Mouse (Mus musculus): Measurements from ENCODE around the gene Olfr986. TPM values are rescaled to one million over a fixed set of nuclear protein-coding genes. Genes with fewer than 3 reads are reported as not detected.
"Not testable (repeated sequence)": the region's sequence is repeated elsewhere in the genome, so short reads cannot be mapped to it uniquely, and the experiment has no call there.

Gene Olfr986
- not detected for total RNA-seq (2021)
- long read RNA-seq, result 0 reads

DNA sequence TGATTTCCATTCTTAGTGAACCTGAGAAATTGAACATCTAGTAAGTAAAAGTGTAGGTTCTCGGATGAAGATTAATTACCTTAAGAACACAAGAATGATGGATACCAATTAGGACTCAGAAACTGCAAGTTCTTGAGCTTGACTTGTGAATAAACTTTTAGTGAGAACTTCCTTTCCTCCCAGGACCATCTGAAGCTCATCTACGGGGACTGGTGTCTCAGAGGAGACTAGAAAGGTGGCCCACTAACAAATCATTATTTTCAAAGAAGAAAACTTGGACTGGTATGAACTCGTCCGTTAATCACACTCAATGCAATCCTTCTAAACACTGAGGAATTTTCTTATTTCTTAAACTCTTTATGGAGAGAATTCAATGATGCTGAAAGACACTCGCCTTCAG lies at the start of gene Olfr986:
Olfr986 (plus strand) TSS at position 301 of the 400 bp plus-strand sequence.
- DNase-seq (ENCODE audit: low spot score in 2 of 2), result no peak

DNA sequence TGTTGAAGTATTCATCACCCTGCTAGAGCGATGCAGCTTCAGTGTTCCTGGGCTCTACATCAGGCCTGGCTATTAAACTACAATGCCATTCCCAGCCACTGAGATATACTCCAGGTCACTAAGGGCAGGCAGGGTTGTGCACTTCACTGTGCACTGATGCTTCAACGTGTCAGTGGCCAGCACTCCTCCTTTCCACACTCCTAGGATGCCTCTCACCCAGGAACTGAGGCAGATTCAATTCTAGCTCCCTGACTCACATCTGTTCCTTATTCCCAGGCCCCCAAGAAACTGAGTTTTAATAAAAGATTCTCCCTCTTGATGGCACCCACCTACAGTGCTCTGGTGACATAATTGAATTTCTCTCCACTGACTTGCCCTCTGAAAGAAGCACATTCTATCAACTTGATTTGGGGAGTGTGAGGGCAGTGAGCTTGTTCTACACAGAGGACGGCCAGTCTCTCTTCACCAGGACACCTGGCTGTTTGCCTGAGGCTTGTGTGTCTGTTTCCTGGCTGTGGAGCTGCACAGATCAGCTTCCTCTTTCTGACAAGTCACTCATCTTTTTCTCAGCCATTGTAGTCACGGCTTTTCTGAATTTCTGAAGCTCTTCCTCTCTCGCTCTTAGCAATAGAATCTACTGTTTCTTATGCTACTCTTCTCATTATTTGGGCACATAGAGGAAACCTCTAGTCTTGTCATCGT lies 43.6 kb upstream of the Olfr986 start:
- no peak for DNase-seq (ENCODE audit: low spot score in 2 of 2)

DNA sequence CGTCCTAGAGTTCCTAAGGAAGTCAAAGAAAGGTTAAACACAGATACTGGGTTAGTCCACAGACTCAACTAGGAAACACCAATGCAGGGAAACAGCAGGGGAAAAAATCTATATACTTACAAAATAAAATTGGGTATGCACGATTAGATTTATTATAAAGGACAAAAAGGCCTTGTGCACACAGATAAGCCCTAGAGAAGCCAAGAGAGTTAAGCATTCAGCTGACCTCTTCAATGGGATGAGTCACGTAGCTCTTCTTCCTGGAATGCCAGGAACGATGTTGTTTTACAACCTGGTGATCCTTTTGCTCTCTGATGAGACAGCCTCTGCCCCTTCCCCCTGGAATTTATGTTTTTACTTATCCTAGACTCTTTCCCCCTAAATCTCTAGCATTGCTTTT lies 41.2 kb upstream of the Olfr986 start:
- DNase-seq (ENCODE audit: low spot score in 2 of 2), result no peak

DNA sequence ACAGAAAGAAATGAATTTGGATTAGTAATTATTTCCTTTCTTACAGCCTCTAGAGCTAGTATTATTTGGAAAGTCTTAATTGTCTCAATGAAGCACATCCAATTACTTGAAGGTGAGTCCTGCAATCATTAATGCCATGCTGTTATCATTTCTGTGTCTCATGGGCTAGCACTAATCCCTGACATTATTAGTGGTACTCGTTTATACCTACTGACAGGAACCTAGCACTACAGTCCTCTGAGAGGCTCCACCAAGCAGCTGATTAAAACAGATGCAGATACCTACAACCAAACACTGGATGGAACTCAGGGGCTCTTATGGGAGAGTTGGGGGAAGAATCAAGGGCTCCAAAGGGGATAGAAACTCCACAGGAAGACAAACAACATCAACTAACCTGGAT lies 39.2 kb upstream of the Olfr986 start:
- no peak for DNase-seq (ENCODE audit: low spot score in 2 of 2)

DNA sequence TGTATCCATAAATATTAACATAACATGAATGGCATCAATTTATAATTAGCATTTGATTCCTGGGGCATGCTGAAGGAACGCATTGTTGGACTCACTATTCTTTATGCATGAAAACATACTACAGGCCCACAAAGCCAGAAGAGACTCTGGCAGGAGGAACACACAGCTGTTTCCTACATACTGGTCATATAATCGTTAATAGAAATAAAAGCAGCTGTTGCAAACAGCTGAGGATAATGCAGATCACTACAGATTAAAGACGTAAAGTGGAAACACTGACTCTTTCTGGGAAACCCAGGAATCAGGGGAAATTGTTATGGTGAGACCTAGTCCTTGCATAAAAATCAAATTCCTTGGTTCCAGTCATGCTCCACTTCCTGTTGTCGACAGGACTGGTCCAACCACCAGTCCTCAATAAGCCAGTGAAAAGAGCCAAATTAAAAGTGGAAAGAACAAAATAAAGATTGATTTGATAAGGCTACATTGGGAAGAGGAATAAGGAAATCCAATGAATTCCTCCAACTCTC lies 25.5 kb upstream of the Olfr986 start:
- DNase-seq (ENCODE audit: low spot score in 2 of 2), result no peak

DNA sequence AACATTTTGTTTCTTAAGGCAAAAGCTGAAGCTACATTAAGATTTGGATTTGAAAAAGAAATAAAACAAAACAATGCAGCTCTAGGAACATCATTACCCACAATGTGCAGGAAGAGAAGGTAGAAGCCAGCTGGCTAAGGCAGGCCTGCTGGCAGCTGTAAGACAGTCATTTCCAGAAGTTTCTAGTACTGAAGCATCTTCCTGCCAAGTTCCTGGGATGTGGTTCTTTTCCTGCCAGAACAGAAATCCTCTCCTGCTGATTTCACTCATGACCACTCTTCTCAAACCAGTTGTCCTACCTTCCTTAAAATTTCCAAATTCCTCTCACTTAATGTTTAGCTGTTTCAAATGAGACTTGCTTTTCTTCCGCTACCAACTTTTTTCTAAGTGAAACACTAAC lies 14.3 kb upstream of the Olfr986 start:
- no peak for DNase-seq (ENCODE audit: low spot score in 2 of 2)

DNA sequence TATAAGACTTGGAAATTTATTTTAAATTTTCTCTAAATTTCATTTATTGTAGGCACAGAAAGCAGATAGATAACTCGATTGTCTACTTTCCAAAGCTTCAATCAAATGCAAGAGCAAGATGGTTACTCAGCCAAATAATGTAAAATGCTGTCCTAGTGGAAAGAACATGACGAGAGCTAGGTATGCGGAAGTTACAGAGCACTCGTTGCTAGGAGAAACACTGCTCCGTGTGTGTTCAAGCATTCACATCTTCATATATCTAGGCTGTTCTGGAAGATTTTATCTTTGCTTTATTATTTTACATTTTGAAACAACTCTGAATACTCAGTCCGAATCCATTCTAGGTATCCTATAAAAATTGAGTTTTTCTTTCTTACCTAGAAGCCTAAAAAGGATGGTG lies 3.7 kb upstream of the Olfr986 start:
- DNase-seq (ENCODE audit: low spot score in 2 of 2), result no peak

DNA sequence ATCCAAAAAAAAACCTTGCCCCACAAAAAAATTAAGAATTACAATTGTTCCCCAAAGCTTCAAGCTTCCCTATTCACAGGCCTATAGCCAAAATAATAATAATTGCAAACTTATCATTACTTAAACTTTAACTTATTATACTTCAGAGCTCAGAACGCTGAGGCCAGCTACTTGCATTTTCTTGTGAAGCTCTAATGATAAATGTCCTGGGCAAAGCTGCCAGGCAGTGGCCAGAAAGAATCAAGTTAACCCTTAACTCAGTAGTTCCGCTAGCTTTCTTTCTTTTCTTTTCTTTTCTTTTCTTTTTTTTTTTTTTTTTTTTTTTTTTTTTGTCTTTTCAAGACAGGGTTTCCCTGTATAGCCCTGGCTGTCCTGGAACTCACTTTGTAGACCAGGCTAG lies 4.4 kb downstream of the Olfr986 start:
- DNase-seq (ENCODE audit: low spot score in 2 of 2), result not testable (repeated sequence)

DNA sequence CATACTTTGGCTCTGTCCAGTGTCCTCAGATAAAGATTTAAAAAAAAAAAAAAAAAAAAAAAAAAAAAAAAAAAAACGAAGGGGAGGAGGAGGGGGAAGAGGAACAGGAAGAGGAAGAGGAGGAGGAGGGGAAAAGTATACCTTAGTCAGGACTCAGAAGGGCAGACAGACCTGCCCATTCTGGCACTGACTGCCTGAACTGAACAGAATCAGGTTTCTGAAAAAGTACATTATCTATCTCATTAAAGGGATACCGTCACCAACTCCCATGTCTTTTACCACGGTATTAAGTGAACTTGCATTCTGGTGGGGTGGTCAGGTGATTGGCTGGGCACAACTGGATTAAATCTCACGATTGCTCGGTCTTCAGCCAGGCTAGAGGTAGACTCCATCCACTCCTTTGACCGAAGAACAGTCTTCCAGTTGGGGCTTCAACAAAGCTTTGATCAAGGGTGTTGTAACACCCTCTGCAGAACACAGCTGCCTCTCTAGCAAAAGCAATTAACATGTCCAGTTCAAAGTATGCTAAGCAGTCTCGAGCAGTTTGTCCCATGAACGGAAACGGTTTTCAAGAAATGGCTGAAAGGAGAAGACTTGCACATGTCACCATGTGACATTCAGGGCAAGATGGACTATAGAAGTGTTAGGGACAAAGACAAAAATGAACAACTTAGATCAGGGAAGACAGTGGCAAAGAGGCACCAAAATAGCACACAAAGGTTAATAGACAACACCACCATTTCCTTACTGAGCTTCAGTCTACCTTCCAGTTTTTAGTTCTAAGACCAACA lies 10.6 kb downstream of the Olfr986 start:
- no peak for DNase-seq (ENCODE audit: low spot score in 2 of 2)

DNA sequence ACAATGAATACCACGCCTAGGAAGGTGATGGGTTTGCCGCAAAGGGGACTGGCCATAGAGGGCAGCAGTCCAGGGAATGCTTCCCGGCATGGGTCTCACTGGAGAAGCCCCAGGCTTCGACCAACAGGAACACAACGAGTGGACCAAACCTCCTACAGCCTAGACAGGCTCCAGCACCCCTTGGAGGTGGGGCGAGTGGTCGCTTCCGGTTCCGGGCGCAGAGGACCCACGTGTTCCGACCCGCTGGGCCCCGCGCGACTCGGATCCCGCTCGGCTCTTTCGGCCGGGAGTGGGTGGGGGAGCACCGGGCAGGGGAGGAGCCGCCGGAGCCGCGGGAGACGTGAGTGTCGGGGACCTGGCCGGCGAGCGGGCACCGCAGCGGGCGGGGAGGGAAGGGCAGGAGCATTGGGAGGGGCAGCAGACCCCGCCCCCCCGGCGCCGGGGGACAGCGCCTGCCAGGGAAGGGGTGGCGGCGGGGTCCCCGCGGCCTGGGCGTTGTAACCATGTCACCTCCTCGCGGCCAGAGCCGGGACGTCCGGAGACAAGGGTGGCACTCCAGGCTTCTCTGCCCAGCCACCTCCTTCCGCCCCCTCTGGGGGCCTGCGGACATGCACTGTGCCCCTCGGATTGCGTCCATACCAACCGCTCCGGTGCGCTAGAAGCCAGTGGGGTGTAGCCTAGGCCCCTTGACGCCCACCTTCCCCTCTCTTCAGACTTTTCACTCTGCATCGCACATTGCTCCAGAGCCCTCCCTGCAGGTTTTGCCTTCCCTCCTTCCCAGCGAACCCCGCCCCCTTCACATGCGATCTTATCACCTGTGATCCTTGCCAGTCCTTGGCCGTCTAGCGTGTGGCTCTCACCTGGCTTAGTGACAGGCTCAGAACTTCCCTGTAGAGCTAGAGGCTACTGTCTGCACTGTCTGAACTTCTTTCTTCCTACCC lies 11.6 kb downstream of the Olfr986 start, which contains the start of gene Zfp202:
Zfp202 (plus strand) TSS at position 219 of the 941 bp plus-strand sequence.
- peak; percentile 83 to 90 for DNase-seq (ENCODE audit: low spot score in 2 of 2)

DNA sequence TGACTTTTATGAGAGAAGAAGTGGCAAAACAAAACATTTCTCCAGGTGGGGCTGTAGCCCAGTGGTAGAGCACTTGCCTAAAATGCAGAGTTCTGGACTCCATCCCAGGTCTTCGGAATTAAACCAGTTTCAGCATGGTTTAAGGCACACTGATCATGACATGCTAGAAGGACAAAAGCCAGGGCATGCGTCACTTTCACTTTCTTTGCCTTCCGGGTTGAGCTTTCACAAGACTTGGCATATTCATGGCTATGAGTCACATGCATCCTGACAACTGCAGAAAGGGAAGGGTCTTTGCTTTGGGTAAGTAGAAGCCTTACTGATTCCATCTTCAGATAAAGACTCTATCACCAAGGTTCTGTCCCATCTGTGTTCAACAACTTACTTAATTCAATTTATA lies 15.3 kb downstream of the Olfr986 start:
- no peak for DNase-seq (ENCODE audit: low spot score in 2 of 2)

DNA sequence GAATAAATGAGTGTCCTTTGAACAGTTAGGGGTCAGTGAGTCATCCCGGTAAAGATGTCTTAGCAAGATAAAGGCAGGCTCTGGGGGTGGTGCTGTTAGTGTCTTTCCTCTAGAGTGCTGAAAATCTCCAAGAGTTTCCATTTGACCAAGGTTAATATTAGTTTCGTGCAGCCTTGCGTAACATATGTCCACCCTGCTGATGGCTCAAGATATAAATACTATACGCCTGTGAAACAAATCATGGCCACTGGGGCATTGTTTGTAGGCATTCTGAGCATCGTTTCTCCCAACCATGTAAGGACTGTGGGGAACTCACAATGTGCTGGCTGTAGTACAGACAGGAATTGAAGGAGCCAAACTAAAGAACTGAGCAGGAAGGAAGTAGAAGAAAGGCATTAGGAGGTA lies 25.8 kb downstream of the Olfr986 start:
- no peak for DNase-seq (ENCODE audit: low spot score in 2 of 2)

DNA sequence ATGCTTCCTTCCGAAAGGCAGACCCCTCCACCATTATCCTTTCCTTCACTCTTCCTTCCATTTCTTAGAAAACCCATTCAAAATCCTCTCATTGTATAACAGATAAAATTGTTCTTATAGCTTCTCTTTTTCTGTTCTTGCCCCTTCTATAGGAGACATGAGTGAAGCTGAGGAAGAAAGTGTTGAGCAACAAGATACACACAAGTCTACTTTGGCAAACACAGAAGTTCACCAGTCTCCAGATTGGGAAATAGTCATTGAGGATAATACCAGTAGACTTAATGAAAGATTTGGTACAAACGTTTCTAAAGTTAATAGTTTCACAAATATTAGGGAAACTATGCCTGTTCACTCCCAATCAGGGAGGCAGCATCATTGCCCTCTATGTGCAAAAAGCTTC lies 30.0 kb downstream of the Olfr986 start:
- DNase-seq (ENCODE audit: low spot score in 2 of 2), result no peak

DNA sequence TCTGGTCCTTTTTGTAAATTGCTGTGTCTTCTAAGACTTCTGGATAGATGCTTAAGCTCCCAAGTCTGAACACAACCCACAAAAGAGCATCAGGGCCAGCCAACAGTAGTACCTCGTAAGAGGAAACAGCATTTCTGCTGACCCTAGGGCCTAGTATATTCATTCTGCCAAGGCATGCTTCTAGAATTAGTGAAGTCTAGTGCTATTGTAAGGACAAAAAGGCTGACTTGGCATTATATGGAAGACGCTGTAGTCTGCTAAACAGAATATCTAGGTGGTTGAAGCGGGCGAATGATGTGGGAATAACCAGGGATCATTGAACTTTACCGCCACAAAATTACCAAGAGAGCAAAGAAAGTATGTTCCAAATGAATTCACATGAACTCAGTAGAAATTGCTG lies 33.3 kb downstream of the Olfr986 start:
- DNase-seq (ENCODE audit: low spot score in 2 of 2), result no peak

DNA sequence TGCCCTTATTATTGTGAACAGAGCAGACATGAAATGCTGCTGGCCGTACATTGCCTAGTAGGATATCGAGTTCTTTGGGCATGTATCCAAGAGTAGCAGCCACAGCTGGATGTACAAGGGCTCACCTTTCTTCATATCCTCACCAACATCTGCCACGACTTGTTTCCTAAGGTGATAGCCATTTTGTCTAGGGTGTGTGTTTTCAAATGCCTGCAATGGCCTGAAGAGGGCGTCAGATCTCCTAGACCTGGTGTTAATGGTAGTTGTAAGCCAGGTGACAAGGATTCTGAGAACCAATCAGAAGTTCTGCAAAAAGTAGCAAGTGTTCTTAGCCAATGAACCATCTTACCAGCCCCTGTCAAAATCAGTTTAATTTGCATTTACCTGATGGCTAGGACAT lies 35.9 kb downstream of the Olfr986 start:
- no peak for DNase-seq (ENCODE audit: low spot score in 2 of 2)

DNA sequence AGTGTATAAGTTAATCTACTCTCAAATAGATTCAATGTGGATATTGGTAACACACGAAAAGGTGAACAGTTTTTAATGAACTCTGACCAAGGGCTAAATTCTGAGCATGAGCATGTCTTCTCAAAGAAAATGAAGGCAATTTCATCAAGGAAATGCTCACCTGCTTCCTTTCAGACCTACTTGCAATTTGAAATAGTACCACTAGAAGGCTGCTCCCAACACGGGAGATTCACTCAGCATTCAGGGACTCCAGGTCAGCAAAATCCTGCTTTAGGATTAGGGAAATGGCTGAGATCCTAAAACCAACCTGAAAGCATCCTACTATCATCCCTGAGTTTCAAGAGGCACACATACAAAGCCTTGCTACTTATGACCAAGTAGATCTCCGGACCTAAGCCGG lies 43.6 kb downstream of the Olfr986 start:
- no peak for DNase-seq (ENCODE audit: low spot score in 2 of 2)

DNA sequence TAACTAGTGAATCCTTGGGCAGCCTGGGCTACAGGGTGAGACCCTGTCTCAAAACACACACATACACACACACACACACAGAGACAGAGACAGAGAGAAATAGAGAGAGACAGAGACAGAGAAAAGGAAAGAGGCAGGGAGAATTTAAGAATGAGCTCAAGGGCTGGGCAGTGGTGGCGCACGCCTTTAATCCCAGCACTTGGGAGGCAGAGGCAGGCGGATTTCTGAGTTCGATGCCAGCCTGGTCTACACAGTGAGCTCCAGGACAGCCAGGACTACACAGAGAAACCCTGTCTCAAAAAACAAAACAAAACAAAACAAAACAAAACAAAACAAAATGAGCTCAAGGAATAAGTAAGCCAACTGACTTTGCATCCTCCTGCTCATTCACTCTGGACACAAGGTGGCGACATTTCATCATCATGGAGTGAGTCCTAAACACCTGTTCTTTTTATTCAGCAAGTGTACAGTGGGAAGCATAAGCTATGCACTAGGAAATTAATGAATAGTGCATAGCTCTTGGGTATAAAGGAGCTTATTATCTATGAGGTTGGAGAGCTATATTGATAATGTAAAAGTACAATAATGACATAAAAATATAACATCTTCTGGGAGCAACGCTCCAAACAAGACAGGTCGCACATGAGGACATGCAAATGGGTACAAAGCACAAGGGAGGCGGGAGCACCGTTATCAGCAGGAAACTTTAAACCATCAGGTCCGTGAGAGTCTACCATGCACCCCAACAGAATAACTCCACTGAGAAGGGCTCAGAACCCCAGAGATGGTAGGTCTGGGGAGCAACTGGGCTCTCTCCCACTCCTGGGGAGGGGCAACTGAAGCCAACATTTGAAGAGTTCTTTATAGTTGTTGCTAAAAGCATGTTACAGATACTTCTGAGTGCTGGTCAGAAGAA lies 47.4 kb downstream of the Olfr986 start:
- peak; percentile 53 to 58 for DNase-seq (ENCODE audit: low spot score in 2 of 2)

DNA sequence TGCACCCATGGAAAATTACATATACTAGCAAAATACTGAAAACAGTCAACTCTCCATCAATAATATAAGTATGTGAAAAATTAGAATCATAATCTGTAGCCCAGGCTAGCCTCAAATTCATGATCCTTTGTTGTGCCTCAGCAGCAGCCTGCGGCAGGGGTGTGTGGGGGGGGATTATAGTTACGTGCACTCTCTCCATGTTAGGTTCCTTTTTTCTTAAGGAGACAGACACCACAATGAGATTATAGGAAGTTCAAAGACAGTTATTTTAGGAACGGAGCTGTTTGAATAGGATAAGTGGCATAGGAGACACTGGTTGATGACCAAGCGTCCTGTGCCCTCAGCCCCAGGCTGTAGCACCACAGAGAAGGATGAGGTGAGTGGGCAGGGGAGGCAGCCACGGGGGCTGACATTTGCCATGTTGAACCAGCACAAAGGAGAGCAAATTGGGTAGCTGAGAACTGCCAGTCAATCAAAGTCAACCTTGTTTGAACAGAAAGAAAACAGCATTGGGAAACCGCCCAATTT lies 48.1 kb downstream of the Olfr986 start:
- no peak for DNase-seq (ENCODE audit: low spot score in 2 of 2)

DNA sequence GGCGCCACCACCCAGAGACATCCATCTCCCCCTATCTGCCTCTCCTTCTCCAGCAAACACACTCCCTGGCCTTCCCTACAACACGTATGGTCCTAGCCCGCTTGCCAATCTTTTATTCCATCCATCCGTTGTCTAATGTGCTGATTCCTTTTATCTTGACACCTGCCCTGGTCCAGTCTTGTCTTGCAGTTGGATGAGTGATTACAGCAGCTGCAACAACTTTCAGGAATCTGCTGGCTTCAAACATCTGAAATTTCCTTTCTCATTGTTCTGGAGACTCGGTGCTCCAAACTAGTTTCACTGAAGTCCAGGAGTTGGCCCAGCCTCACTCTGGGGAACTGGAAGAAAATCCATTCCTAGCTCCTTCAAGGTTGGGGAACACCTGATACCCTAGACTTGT lies 48.8 kb downstream of the Olfr986 start:
- DNase-seq (ENCODE audit: low spot score in 2 of 2), result no peak

DNA sequence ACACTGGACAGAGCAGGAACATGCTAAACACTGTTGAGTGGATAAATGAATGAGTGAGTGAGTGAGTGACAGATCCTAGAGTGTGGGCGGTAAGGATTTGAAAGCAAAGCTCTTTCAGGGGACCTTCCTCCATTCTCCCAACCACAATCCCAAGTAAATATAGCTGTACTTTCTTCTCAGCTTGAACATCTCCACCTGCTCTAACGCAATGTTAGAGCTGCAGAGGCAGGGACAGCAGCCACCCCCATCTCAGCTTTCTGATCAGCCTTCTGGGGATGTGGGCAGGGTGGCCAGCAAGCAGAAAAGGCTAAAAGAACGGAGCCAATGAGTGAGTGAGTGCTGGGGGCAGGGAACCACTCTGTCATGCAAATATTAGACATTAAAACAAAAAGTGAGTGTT lies 50.3 kb downstream of the Olfr986 start:
- DNase-seq (ENCODE audit: low spot score in 2 of 2), result no peak

Data from layer of hippocampus, postnatal 10 days (tissue).